Mouse (Mus musculus) hindbrain, postnatal 0 days (tissue): ENCODE measurements around the gene Hyal2. TPM values are rescaled to one million over a fixed set of nuclear protein-coding genes. Genes with fewer than 3 reads are reported as not detected.
A peak's percentile ranks its signal among the peaks of the same experiment; 100 is the strongest.

Experiments used
- ATAC-seq: fragments of 200-750 bp; cut with Nextera tagmentation; 2 replicates; pipeline ENCODE4 v1.8.0; 2017; ENCODE audit warnings: mild to moderate bottlenecking, moderate TSS enrichment, moderate library complexity
- DNase-seq: peaks from one replicate; pipeline ENCODE4 v3.0.0-alpha.2; 2015; ENCODE audit warnings: low spot score
- H3K27ac ChIP-seq: fragments of 300-500 bp; sonication (generic); 2 replicates; pipeline ENCODE4 v1.5.1; 2014; ENCODE audit warnings: mild to moderate bottlenecking
- H3K27me3 ChIP-seq: fragments of 300-500 bp; sonication (generic); 2 replicates; pipeline ENCODE4 v1.6.1; 2014; ENCODE audit warnings: low read length, mixed read lengths; ENCODE audit not compliant: insufficient read depth
- H3K36me3 ChIP-seq: fragments of 300-500 bp; sonication (generic); 2 replicates; pipeline ENCODE4 v1.6.1; 2014; ENCODE audit warnings: low read length, mixed read lengths; ENCODE audit not compliant: insufficient read depth
- H3K4me1 ChIP-seq: fragments of 300-500 bp; sonication (generic); 2 replicates; pipeline ENCODE4 v1.6.1; 2014; ENCODE audit warnings: antibody characterized with exemption, low read length, mixed read lengths; ENCODE audit not compliant: insufficient read depth
- H3K4me2 ChIP-seq: fragments of 300-500 bp; sonication (generic); 2 replicates; pipeline ENCODE4 v1.6.1; 2014; ENCODE audit warnings: low read depth, mild to moderate bottlenecking, low read length, moderate library complexity, mixed read lengths
- H3K4me3 ChIP-seq: fragments of 300-500 bp; sonication (generic); 2 replicates; pipeline ENCODE4 v1.5.1; 2014; ENCODE audit warnings: low read length
- H3K9ac ChIP-seq: fragments of 300-500 bp; sonication (generic); replicated peaks from 2 replicates; pipeline ENCODE4 v1.6.1; 2014; ENCODE audit warnings: mild to moderate bottlenecking, low read length, moderate library complexity, mixed read lengths
- H3K9me3 ChIP-seq: fragments of 300-500 bp; sonication (generic); 2 replicates; pipeline ENCODE4 v1.6.1; 2016; ENCODE audit warnings: low read length, mixed read lengths
- CTCF ChIP-seq: IDR thresholded peaks from 2 replicates; pipeline ENCODE4 v1.5.1; 2016; ENCODE audit warnings: antibody characterized with exemption, control low read depth, low read depth
- WGBS: fragments of 180-500 bp; shearing (Covaris S2); extraction: QIAGEN DNeasy Blood & Tissue Kit; methylation state at CpG from one replicate; pipeline ENCODE4 v1.1.7; 2014; 5-methylcytosine and 5-hydroxymethylcytosine counted together
- polyA plus RNA-seq: library from polyadenylated mRNA; unstranded; fragments of >200 nt; fragmentation: Nextera tagmentation; extraction: Ambion mirVana; gene quantifications from 2 replicates; pipeline ENCODE4 v1.2.1, GENCODE M21; 2015
- total RNA-seq: library from RNA; depleted of rRNA; stranded (reverse); fragments of >200 nt; gene quantifications from 2 replicates; pipeline ENCODE4 v1.2.3, GENCODE M21; 2014

Hyal2 gene
- total and polyA plus RNA-seq, 2 experiments from 2014 or later = 39.8 to 75.3 TPM

DNA sequence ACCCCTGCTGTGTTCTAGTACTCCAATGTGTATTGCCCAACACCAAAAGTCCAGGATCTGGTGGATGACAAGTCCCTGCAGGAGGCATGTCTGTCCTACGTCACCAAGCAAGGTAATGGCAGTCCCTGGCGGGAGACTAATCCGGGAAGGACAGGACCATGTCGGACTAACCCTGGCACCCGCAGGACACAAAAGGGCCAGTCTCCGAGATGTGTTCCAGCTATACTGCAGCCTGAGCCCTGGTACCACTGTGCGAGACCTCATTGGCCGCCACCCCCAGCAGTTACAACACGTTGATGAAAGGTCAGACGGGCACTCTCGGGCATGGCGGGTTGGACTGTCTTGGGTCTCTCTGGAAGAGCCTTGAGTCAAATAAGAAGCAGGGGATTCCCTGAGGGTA lies 23.0 kb upstream of the Hyal2 start:
- no peak overlapping the region for H3K9ac ChIP-seq
- DNase-seq (no peak), ATAC-seq (no peak)
- no peak overlapping the region for H3K4me2 ChIP-seq
- no peaks in the 10 kb centered on the region; the same call in 1 of the 2 replicates for H3K36me3 ChIP-seq
- no peak overlapping the region for H3K27ac ChIP-seq
- no peaks in the 10 kb centered on the region for H3K9me3 ChIP-seq
- H3K27me3 ChIP-seq = no peaks in the 10 kb centered on the region
- TF ChIP-seq CTCF = no peak
- 94% methylated on average over 12 of the region's 12 CpGs for whole genome bisulfite sequencing
- H3K4me3 ChIP-seq = no peak overlapping the region
- H3K4me1 ChIP-seq = peaks cover 26% of the 10 kb centered on the region

DNA sequence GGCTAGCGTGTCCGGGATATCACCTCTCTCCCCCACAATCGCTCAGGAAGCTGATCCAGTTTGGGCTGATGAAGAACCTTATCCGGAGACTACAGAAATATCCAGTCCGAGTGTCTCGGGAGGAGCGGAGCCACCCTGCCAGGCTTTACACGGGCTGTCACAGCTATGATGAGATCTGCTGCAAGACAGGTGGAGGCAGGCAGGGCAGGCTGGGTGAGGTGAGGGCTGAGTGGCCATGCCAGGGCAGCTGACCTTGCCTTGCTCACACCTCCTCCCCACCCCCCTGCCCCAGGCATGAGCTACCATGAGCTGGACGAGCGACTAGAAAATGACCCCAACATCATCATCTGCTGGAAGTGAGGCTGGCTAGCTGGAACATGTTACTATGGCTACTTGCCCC lies 22.5 kb upstream of the Hyal2 start:
- Histone ChIP-seq H3K36me3 (no peaks in the 10 kb centered on the region; the same call in 1 of the 2 replicates), H3K9me3 (no peaks in the 10 kb centered on the region), H3K4me1 (peaks cover 26% of the 10 kb centered on the region), H3K27me3 (no peaks in the 10 kb centered on the region), H3K27ac (no peak overlapping the region), H3K4me2 (no peak overlapping the region), H3K9ac (no peak overlapping the region), H3K4me3 (no peak overlapping the region)
- DNase-seq (no peak), ATAC-seq (no peak)
- no peak for TF ChIP-seq CTCF
- WGBS = 84% methylated on average over 10 of the region's 10 CpGs

DNA sequence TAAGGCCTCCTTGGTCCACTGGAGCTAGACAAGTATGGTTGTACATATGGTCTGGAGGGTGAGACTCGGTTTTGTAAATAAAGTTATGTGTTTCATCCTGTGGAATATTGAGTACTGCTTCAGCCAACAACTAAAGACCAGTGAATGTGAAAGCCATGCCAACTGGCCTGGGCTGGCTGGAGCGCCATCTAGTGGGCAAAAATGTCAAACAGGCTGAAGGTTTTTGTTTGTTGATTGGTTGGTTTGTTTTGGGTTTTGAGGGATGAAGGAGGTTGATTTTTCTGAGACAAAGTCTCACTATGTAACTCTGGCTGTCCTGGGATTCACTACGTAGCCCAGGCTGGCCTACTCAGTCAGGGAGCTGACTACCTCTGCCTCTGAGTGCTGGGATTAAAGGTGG lies 22.1 kb upstream of the Hyal2 start:
- peak; percentile 96 for TF ChIP-seq CTCF
- no peak overlapping the region for H3K4me2 ChIP-seq
- H3K27me3 ChIP-seq = no peaks in the 10 kb centered on the region
- H3K9ac ChIP-seq = no peak overlapping the region
- DNase-seq (peak; percentile 86), ATAC-seq (no peak)
- WGBS = 6% methylated on average over 3 of the region's 3 CpGs
- H3K4me3 ChIP-seq = no peak overlapping the region
- H3K27ac ChIP-seq = no peak overlapping the region
- no peaks in the 10 kb centered on the region for H3K9me3 ChIP-seq
- no peaks in the 10 kb centered on the region; the same call in 1 of the 2 replicates for H3K36me3 ChIP-seq
- peaks cover 23% of the 10 kb centered on the region for H3K4me1 ChIP-seq

DNA sequence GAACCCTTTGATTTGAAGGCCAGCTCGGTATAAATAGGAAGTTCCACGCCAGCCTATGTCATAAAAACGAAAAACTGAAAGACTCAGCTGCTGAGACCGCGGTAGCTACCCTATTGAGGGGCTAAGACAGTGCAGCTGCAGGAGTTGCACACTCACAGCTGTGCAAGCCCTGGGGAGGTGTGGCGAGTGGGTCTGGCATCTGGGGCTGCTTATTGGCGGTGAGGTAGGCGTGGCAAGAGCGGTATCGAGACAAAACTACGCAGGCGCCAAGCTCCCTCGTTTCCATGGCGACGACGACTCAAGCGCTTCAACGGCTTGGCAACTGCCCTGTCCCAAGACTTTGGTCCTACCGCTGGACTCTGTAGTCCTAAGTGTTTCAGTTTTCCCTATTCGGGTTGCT lies 20.7 kb upstream of the Hyal2 start, which contains the start of gene Zmynd10:
Zmynd10 (plus strand) TSS at position 273 of the 400 bp plus-strand sequence.
- Histone ChIP-seq H3K36me3 (no peaks in the 10 kb centered on the region; the same call in 1 of the 2 replicates), H3K27ac (peak within 1 kb of the TSS; percentile 41; the same call in 1 of the 2 replicates), H3K27me3 (0 out of 2 replicates have a peak, but pooled peaks cover 7% of the 10 kb centered on the region), H3K4me1 (peaks cover 26% of the 10 kb centered on the region), H3K9ac (0 out of 2 replicates have a peak within 1 kb of the TSS, but pooled peaks have one; percentile 21), H3K9me3 (no peaks in the 10 kb centered on the region), H3K4me3 (peak within 1 kb of the TSS; percentile 24), H3K4me2 (peak within 1 kb of the TSS; percentile 50)
- peak; percentile 71 for ATAC-seq
- peak; percentile 94 for DNase-seq
- TF ChIP-seq CTCF = no peak
- 3% methylated on average over 20 of the region's 20 CpGs for WGBS

DNA sequence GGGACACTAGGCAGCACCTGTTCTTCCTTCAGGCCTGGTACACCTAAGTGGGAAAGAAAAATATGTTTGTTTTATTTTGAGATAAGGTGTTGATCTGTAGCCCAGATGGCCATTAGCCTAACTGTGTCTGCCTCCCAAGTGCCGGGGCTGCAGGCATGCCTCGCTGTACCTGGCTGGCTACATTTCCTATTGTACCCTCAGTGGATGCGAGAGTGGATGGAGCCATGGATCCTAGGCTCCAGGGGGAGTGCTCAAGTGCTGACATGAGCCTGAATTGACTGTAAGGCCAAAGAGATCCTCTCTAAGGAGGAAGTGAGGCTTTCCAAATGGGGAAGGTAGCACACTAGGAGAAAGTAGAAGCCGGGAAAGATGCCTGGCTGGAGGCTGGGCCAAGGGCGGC lies 19.8 kb upstream of the Hyal2 start:
- Histone ChIP-seq H3K9me3 (no peaks in the 10 kb centered on the region), H3K9ac (no peak overlapping the region), H3K27me3 (0 out of 2 replicates have a peak, but pooled peaks cover 7% of the 10 kb centered on the region), H3K4me2 (no peak overlapping the region), H3K4me1 (peaks cover 23% of the 10 kb centered on the region), H3K4me3 (no peak overlapping the region), H3K36me3 (no peaks in the 10 kb centered on the region; the same call in 1 of the 2 replicates), H3K27ac (no peak overlapping the region)
- no peak for DNase-seq
- ATAC-seq = no peak
- WGBS = 83% methylated on average over 5 of the region's 5 CpGs
- TF ChIP-seq CTCF = no peak

DNA sequence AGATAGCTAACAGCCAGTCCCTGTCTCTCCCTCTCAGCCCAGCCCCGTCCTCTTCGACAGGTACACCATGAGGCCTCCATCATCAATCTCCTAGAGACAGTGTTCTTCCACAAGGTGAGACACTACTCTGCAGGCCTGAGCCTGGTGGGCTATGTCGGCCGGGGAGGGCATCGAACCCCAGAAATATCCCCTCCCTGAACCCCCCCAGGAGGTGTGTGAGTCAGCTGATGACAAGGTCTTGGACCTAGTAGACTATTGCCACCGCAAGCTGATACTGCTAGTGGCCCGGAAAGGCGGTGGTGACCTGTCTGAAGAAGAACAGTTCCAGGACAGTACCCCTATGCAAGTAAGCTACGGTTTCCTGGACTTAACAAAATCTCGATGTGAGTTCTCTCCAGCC lies 18.9 kb upstream of the Hyal2 start:
- H3K9me3 ChIP-seq = no peaks in the 10 kb centered on the region

More for the DNA sequence above, 18.9 kb upstream of the Hyal2 start:
- H3K27ac ChIP-seq = no peak overlapping the region
- WGBS = 90% methylated on average over 10 of the region's 10 CpGs
- H3K4me1 ChIP-seq = peaks cover 28% of the 10 kb centered on the region
- H3K36me3 ChIP-seq = no peaks in the 10 kb centered on the region; the same call in 1 of the 2 replicates
- DNase-seq = no peak
- no peak for TF ChIP-seq CTCF
- H3K9ac ChIP-seq = no peak overlapping the region
- no peak for ATAC-seq
- no peak overlapping the region for H3K4me3 ChIP-seq
- no peak overlapping the region for H3K4me2 ChIP-seq
- 0 out of 2 replicates have a peak, but pooled peaks cover 7% of the 10 kb centered on the region for H3K27me3 ChIP-seq
